Mouse (Mus musculus) heart, adult 8-10 months (tissue): Measurements from ENCODE around the gene Trmt61a. TPM values are rescaled to one million over a fixed set of nuclear protein-coding genes. Genes with fewer than 3 reads are reported as not detected.
"Not testable (repeated sequence)": the region's sequence is repeated elsewhere in the genome, so short reads cannot be mapped to it uniquely, and the experiment has no call there.

ENCODE experiments used
- DNase-seq: peaks from one replicate; pipeline ENCODE4 v3.0.0; 2022; ENCODE audit warnings: low spot score
- total RNA-seq, 4 experiments: library from RNA; stranded (reverse); gene quantifications; 2 replicates each; pipeline ENCODE4 v1.2.4; 2022

Trmt61a gene
- total RNA-seq = 1 to 10 TPM; 4.0 to 5.9 (median 4.9) TPM

DNA sequence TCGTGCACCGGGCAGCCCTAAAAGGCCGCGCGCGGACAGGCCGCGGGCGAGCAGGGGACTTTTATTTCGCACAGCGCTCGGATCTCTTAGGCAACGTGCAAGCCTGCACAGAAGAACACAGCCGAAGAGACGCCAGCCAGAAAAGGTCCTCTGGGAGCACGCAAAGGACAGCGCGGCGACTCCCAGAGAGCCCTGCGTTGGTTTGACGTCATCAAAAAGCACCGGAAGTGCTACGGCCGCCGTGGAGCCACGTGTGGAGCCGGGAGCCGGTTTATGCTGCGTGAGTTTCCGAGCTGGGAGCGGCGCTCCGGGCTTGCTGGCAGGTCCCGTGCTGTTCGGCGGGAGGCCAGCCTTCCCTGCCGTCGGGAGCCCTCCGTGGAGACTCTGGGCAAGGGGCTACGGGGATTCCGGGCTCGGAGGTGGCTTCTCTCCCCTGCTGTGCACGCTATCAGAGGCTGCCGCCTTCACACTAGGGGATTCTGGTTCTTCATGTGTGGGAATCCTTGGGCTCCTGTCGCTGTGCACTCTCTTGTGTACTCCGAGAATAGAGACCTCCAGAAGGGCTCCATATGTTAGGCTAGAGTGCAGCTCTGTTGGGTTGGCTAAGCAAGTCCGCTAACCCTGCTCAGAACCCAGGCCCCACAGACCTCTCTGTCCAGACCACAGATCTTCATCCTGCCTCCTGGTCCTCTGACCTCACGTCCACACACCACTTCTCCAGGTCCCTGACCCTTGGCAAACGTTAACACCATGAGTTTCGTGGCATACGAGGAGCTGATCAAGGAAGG is at the start of gene Trmt61a:
TSS of gene Trmt61a (plus strand) at position 224 of the 788 bp plus-strand sequence.
- DNase-seq = peak; percentile 89

DNA sequence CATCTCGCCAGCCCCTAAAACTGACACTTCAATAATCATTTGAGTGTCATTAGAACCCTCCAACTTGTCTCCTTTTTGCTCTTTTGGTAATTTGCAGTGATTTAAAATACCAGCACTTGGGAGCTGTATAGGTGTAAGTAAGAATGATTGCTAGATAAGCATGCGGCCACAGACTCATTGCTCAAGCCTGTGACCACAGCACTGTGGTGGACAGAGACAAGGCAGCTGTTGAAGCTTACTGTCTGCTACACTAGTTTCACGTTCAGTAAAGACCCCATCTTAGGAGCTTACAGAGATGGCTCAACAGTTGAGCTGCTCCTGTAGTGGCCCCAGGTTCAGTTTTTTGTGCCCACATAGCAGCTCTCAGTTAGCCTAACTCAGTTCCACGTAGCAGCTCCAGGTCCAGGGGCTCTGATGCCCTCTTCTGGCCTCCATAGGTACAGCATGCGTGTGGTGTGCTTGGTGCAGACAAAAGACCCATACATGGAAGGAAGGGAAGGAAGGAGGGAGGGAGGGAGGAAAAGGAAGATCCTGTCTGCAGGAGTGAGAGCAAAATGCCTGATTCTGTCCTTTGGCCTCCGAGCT is 29.8 kb upstream of the Trmt61a start:
- DNase-seq = no peak

DNA sequence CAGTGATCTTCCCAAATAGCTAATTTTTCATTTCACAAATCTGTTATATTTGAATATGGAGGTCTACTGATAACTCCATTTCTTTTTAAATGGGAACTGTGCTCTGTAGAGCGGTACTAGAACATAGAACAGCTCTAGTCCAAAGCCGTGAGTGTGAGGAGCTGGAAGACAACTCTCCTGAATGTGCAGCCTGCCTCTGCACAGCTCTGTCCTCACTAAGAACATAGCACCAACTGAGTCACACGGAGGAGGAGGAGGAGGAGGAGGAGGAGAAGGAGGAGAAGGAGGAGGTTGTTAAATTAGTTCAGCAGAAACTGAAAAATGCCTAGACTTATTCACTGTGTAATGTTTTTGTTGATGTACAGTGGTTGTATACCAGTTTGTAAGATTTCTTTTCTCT is 25.0 kb upstream of the Trmt61a start:
- DNase-seq = no peak

DNA sequence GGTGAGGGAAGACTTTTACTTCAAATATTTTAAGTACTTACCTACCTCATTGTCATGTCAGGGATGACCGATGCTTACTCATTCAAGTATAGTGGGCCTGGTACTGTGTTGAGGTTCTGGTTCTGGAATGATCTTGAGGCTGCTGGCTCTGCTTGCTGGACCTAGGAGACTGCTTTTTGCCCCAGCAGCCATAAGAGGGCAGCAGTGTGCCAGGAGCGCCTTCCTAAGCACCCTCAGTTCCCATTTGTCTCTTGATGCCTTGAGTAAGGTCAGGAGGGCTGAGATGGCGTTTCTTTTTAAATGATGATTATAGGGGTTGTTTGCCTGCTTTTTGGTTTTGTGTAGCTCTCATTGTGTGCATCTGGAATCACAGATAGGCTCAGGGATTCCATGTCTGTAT is 24.5 kb upstream of the Trmt61a start:
- peak; percentile 65 for DNase-seq

DNA sequence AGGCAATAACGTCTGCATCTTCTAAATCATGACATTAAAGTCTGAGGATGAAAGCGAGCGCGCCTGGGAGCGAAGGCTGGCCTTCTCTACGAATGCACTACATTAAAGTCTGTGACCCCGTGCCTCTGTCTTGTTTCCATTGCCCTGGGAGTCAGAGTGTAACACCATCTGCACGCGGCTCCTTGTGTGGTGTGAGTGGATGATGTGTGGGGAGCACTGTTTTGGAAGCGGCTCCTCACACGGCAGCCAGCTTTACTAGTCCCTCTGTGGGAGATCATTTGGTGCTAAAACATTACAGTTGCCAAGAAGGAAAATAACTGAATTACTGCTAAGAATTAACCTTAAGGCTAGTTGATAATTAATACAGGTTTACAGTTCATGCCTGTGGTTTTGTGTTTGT is 22.2 kb upstream of the Trmt61a start:
- no peak for DNase-seq

DNA sequence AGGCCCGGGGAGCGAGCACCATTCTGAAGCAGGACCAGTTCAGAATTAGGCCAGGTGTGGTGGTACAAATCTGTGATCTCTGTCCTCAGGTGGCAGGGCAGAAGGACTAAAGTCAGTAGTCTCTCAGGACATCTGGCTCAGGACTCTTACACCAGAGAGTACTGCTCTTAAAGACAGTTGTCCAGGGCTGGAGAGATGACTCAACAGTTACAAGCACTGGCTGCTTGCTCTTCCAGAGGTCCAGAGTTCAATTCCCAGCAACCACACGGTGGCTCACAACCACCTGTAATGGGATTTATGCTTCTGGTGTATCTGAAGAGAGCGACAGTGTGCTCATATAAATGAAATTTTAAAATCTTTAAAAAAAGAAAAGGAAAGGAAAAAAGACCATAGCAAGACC is 18.6 kb upstream of the Trmt61a start:
- DNase-seq = no peak

DNA sequence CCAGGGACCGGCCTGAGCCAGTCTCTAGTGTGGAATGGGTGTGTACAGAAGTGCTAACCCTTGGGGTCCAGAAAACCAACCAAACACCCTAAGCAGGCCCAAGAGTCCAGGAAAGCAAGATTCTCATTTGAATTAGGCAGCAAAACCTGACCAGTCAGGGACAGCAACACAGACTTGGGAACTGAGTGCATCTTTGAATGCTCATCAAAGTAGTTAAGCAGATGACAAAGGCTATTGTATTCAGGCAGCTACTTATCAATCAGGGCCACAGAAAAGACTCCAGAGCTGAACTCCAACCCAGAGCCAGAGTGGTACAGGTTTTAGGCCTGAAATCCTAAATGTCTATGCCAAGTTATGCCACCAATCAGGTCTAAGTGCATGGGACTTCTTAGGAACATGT is 17.3 kb upstream of the Trmt61a start:
- no peak for DNase-seq

DNA sequence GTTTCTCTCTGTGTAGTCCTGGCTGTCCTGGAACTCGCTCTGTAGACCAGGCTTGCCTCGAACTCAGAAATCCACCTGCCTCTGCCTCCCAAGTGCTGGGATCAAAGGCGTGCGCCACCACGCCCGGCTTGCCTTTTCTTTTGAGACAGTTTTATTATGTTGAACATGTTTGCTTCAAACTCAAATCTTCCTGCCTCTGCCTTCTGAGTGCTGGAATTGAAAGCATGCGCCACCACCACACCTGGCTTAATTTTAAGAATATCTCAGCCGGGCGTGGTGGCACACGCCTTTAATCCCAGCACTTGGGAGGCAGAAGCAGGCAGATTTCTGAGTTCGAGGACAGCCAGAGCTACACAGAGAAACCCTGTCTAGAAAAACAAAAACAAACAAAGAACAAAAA is 16.4 kb upstream of the Trmt61a start:
- DNase-seq = not testable (repeated sequence)

DNA sequence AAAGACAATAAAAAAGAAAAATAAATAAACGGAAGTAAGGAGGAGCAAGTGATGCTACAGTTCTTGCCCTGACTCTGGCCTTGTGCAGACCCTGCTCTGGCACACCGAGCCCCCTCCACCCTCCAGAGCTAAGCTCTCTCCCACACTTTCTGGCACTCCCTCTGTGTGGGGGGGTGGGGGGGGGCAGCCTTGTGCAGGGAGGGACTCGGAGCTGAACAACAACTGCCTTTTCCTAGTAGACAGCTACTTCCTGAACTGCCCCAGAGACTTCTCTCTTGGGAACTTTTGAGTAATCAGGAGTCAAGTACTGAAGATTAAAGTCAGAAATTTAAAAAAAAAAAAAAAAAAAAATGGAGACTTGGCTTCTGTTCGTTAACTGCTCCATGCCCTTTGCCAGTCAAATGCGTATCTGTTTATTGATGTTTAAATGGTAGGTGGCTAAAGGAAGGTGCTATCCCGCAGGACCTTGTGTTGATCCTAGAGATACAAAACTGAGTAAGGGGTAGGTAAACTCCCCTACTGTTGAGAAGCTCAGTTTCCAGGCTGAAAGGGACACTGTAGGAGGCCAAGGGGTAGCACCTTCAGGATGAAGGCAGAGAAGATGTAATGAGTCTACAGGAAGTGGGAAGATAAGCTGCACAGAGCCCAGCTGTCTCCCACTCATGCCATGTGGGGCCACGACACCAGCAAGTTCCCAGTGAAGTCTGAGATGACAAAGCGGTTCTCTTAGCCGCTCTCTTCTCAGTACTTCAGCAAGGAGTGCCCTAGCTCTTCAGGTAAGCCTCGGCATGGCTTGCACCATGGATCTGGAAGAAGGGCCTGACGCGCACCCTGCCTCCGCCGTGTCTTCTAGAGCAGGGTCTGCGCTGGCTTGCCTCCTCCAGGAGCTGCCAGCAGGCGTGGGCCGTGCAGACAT is 14.4 kb upstream of the Trmt61a start:
- no peak for DNase-seq

DNA sequence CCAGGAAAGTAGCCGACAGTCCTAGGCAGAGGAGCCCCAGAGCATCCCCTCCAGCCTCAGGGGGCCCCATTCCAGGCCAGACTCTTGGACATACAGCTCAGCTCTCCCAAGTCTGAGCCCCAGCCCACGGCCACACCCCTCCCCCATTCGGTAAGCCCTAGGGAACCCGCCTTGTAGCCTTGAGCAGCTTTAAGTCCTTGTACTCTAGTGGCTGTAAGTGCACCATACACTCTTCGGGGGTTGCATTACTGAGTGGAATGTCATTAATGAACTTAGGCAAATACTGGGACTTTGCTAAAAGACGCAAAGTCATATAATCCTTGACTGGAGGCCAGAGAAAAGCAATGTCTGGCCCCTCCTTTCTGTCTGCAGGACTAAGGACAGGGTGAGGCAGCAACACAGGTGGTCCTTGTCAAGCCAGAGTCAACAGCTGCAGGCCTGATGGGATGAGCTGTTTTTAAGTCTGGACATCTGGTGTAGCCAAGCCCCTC is 13.7 kb upstream of the Trmt61a start:
- DNase-seq = peak; percentile 54

DNA sequence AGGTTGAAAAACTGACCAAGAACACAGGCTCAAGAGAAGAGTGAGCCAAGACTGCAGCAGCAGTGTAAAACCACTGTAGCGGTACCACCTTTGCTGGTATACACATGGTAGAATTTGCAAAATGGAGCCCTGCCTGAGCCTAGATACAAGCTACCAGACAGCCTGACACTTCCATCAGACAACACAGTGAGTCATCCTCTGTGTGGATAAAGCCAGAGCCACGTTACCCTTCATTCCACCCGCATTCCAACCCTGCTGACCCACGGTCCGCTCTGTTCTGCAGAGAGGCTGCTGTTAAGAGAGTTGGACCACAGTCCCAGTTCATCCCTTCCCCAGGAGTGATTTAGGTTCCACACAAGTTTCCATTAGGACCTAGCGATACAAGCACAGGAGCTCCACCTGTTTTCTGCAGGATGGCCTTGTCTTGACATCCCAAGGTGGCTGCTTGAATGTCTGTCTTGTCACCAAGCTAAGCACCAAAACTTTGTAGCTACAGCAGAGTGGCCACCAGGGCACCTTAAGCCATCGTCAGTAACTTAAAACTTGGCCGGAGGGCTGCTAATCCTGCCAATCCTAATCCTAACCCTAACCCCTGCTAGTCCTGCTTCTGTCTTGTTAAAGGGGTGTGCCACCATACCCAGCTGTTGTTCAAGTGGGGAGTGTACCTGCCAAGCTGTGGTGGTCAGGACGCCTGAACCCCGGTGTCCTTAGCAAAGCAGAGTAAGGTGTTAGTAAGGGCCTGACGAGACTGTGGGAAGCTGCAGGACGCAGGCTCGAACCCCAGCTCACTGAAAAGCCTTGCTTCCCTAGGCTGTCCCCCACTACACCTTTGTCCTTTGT is 12.6 kb upstream of the Trmt61a start:
- DNase-seq = no peak

DNA sequence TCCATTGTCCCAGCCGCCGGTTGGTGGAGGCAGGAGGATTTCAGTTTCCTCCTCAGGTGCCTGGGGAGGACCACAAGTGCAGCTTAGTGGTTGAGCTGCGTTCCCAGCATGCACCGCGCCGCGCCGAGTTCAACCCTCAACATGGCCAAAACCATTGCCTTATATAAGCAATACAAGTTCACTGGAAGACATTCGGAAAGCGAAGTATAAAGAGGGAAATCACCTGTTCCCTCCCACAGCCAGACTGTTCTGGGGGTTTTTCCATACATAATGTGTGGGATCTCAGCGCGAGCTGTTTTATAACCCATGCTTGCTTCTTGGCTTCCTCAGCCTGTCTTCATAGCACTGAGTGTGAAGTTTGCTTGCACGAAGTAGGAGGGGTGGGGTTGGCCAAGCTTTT is 11.5 kb upstream of the Trmt61a start:
- no peak for DNase-seq

DNA sequence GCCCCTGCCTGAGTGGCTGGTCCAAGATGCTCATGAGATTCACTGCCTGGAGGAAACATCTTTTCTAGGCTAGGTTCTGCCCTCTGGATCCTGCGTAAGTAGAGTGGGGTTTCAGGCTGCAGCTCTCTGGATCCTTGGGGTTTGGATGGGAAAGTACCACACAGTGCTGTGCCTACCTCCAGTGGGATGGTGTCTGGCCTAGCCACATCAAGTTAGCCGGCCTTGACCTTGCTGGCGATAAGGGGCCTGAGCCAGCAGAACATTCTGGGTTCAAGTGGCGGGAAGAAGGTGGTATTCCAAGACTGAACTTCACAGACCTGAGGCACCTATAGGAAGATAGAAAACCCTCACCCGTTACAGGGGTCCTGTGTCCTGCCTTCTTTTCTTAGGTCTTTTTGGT is 10.5 kb upstream of the Trmt61a start:
- DNase-seq = no peak

DNA sequence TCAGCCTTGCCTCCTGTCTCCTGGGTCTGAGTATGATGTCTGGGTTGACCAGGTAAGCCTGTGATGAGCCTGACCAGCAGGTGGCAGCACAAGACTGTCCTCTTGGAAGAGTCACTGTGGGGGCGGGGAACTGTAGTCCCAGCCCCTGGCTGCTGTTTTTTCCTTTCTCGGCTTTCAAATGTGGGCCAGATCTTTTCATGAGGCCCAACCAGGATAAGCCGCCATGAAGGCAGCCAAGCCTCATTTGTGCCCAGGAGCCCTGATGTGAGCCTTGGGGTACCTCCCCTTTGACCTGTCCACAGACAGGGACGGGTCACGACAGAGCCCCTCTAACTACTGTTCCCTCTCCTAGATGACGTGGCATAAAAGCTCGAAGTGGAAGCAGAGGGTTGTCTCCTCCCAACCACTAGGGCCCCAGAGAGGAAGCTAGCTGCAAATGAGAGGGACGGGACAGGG is 9.4 kb upstream of the Trmt61a start:
- peak; percentile 98 for DNase-seq

DNA sequence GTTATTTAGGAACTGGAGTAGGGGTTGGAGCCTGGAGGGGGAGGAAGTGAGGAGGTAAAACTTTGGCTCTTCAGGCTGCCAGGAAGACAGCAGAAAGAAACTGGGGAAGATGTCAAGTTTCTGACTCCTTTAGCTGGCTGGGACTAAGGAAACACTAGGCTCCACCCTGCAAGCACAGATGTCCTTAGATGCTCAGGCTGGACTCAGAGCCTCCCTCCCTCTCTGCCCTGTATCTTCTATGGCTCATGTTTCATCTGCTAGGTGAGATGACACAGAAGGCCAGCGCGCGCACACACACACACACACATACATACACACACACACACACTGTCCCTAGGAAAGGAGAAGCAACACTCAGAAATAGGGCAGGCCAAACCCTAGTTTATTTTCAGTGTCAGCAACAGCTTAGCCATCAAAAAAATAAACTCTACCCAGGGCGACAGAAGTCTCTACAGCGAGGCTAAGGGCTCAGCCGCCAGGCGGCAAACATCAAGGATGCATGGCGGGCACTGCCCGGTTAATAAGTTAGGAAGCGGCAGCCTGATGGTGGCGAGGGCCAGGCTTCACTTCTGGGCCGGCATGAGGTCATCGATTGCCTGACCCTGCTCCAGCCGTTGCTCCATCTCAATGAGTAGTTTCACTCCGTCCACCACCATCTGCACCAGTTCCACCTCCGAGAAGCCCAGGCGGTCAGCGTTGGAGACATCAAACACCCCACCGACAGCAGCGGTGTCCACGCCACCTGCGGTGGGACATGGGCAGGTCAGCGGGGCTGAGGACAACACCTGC is 8.7 kb upstream of the Trmt61a start:
- peak; percentile 80 for DNase-seq

DNA sequence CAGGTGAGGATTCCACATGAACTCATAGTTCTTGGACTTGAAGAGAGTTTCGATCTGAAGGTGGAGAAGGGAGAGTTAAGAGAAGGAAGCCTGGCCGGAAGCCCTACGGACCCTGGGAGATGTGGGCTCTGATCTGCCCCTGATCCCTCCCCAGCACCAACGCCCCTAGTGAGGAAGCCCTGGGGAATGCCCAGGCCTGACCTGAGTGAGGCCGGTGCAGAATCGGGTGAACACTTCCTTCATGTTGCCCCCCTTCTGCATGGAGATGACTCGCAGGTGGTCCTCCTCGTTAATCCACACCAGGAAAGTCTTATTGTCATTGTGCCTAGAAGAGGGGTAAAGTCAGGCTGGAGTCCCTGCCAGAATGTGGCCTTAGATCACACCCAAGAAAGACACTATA is 7.9 kb upstream of the Trmt61a start:
- no peak for DNase-seq

DNA sequence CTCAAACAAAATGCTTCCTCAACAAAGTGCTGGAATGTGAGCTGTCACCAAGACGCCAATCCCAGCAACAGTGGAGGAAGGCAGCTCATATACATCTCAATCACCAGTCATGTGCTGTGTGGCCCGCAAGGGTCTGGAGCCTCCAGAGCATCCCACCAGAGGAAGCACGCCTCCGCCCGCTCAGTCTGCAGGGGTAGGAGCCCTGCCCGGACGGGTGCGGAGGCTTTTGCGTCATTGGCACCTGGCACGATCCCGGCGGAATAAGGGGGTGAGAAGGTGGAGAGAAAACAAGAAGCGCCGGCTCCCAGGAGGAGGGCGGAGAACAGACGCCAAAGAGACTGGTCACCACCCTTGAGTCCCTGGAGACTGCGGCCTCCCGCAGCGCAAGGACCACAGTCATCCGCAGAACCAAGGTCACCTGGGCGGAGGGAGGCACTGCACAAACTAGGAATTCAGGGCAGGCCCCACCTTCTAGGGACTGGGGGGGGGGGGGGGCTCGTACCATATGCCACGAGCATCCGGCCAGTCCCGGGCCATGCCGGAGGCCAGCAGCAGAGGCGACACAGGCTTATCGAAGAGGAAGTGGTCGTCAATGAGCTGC is 7.4 kb upstream of the Trmt61a start:
- DNase-seq = no peak

DNA sequence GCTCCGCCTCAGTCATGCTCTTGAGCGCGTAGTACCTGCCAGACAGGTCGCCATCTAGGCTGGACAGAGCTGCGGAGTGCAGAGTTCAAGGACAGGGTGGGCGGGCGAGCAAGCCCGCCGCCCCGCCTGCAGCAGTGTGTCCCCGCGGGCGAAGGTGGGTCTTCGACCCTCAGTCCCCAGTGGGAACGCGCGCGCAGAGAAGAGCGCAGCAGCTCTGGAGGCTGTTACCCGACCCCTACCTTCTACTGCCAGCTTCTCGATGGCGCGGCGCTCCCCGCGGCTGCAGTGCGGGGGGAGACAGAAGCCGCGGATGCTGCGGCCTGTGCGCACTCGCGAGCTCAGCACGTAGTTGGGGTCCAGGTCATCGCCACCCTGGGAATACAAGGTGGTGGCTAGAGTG is 6.9 kb upstream of the Trmt61a start:
- DNase-seq = no peak

DNA sequence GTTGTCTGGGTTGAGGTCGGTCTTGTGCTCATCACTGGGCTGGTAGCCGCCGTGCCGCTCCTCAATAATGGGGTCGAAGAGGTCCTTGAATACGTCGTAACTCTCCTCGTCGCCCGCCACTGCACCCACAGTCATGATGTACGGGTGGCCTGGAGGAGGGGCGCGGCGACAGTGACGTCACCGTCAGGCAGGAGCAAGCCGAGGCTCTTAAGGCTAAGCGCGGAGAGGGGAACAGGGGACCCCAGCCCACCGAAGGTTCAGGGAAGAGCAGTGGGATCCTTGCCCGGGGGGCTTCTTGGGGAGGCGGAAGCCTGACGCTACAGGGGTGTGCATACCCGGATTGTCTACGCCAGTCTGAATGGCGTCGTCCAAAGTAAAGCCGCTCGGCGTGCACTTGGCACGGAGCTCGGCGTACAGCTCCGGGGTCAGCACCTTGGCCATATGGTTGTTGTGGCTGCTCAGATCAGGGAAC is 6.4 kb upstream of the Trmt61a start:
- no peak for DNase-seq

DNA sequence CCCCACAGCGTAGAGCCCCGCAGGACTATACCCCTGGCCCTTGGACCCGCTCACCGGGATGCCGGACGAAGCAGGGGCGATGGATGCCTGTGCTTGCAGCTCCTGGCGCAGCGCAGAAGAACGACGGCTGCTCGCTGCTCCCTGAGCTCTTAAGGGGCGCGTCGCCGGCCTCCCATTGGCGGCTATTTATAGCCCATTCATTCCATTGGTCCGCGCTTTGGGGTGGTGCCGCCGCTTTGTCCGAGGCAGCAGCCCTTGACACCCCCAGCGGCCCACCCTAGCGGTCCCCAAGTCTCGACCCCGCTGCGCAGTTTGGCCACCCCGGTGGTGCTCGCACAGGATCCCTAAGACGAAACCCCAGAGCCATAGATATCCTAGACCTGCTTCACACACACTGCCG is 5.7 kb upstream of the Trmt61a start, which contains the start of gene Ckb:
TSS of gene Ckb (minus strand) at position 163 of the 400 bp plus-strand sequence.
- peak; percentile 89 for DNase-seq
